Mouse (Mus musculus) CH12.LX (cell line): ENCODE measurements around the gene Ehmt1.

ENCODE experiments used
- CTCF ChIP-seq, 2 experiments: IDR thresholded peaks in 1 of 2; conservative IDR thresholded peaks in 1 of 2; 2 replicates each; pipeline ENCODE4 v1.5.1; 2011 to 2012; ENCODE audit warnings: low read depth in 2 of 2, low read length in 2 of 2, improper control_type of control experiment in 1 of 2, inconsistent platforms in 1 of 2, mild to moderate bottlenecking in 1 of 2, moderate library complexity in 1 of 2
- HCFC1 ChIP-seq: IDR thresholded peaks from 2 replicates; pipeline ENCODE4 v1.6.1; 2012; ENCODE audit warnings: low read depth, mild to moderate bottlenecking, inconsistent platforms, low read length, improper control_type of control experiment
- IRF4 ChIP-seq: IDR thresholded peaks from 2 replicates; pipeline ENCODE4 v1.6.1; 2014; ENCODE audit warnings: low read depth, mild to moderate bottlenecking, inconsistent platforms, low read length, improper control_type of control experiment

GRCm38 (mm10) chr2:24934441-24934963, 15.1 kb upstream of the Ehmt1 start:
- TF ChIP-seq HCFC1 (no peak), CTCF (conservative IDR thresholded peaks at IDR 0.05 in 1 of 2, IDR thresholded peaks at IDR 0.05 in 1 of 2; ENCODE audit: low read depth in 2 of 2, low read length in 2 of 2) (no peak), IRF4 (no peak)
